Mouse (Mus musculus) ES-E14 (cell line): ENCODE results near the gene Fam104a. TPM values are rescaled to one million over a fixed set of nuclear protein-coding genes. Genes with fewer than 3 reads are reported as not detected.

Source experiments
- DNase-seq: peaks from one replicate; pipeline ENCODE4 v3.0.0-alpha.2; 2013; ENCODE audit warnings: low read depth, low spot score
- H3K27ac ChIP-seq: 2 replicates; pipeline ENCODE4 v1.5.1; 2012; ENCODE audit warnings: low read depth, mild to moderate bottlenecking, low read length, moderate library complexity, mixed read lengths; ENCODE audit not compliant: poor library complexity, insufficient read depth, severe bottlenecking
- H3K36me3 ChIP-seq: 2 replicates; pipeline ENCODE4 v1.6.1; 2012; ENCODE audit warnings: mild to moderate bottlenecking, low read length, moderate library complexity, mixed read lengths; ENCODE audit not compliant: control insufficient read depth, poor library complexity, insufficient read depth, severe bottlenecking
- H3K4me1 ChIP-seq, 2 experiments: fragments of 150-350 bp in 1 of 2; sonication (generic) in 1 of 2; 2 replicates each; pipeline ENCODE4 v1.6.1; 2012; ENCODE audit warnings: low read length in 2 of 2, mild to moderate bottlenecking in 1 of 2, mixed read lengths in 1 of 2; ENCODE audit not compliant: control insufficient read depth in 2 of 2, insufficient read depth in 2 of 2, poor library complexity in 1 of 2
- H3K4me3 ChIP-seq, 2 experiments: fragments of 150-350 bp in 1 of 2; sonication (generic) in 1 of 2; 2 replicates each; pipeline ENCODE4 v1.5.1; 2012; ENCODE audit warnings: low read length in 2 of 2, low read depth in 1 of 2, mild to moderate bottlenecking in 1 of 2, mixed read lengths in 1 of 2; ENCODE audit not compliant: insufficient read depth in 1 of 2, poor library complexity in 1 of 2, severe bottlenecking in 1 of 2
- H3K9ac ChIP-seq: 2 replicates; pipeline ENCODE4 v1.6.1; 2012; ENCODE audit warnings: low read depth, mild to moderate bottlenecking, low read length, mixed read lengths; ENCODE audit not compliant: poor library complexity, insufficient read depth, severe bottlenecking
- H3K9me3 ChIP-seq: fragments of 150-350 bp; sonication (generic); 2 replicates; pipeline ENCODE4 v1.6.1; 2012; ENCODE audit warnings: low read depth, mild to moderate bottlenecking, low read length; ENCODE audit not compliant: control insufficient read depth, insufficient read depth
- CHD2 ChIP-seq: IDR thresholded peaks from 2 replicates; pipeline ENCODE4 v1.6.1; 2014; ENCODE audit warnings: mild to moderate bottlenecking, low read depth, low read length, inconsistent platforms
- HCFC1 ChIP-seq: IDR thresholded peaks from 2 replicates; pipeline ENCODE4 v1.6.1; 2012; ENCODE audit warnings: low read length, inconsistent platforms, borderline replicate concordance; ENCODE audit not compliant: insufficient read depth
- MAFK ChIP-seq: IDR thresholded peaks from 2 replicates; pipeline ENCODE4 v1.6.1; 2014; ENCODE audit warnings: mild to moderate bottlenecking, low read depth, low read length, inconsistent platforms; ENCODE audit not compliant: insufficient read depth
- ZC3H11A ChIP-seq: IDR thresholded peaks from 2 replicates; pipeline ENCODE4 v1.6.1; 2012; ENCODE audit warnings: low read depth, mild to moderate bottlenecking, inconsistent platforms, low read length, borderline replicate concordance
- ZNF384 ChIP-seq: IDR thresholded peaks from 2 replicates; pipeline ENCODE4 v1.6.1; 2012; ENCODE audit warnings: low read depth, low read length, inconsistent platforms
- in situ Hi-C, 2 experiments: fragments of 600-800 bp; cut with MboI; formaldehyde crosslinking; loops; one replicate each; pipeline ENCODE4 v1.15.1; 2025; ENCODE audit warnings: low sequenced_read_pairs in 2 of 2, inconsistent platforms in 1 of 2; ENCODE audit not compliant: unreplicated experiment in 2 of 2
- total RNA-seq: library from RNA; depleted of rRNA; stranded (reverse); fragments of 300-350 nt; gene quantifications from 2 replicates; pipeline ENCODE4 v1.2.3, GENCODE M21; 2012; rRNA removed

Fam104a gene
- total RNA-seq, 1 experiment, result 18.0 TPM

DNA sequence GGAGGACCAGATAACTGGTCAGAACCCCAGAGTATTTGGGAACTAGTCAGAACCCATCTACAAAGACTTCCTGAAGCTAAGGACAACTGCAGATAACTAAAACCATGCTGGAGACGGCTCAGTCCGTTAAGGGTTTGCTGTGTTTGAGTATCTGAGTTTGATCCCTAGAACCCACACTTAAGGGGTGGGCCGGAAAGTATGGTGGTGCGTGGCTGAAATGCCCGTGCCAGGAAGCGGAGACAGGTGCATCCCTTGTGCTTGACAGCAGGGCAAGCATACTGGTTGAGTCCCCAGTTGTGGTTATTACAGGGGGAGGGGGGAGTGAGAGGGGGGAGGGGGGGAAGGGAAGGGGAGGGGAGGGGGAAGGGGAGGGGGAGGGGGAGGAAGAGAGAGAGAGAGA is 69.5 kb downstream of the Fam104a start:
- Histone ChIP-seq H3K9me3 (no peaks in the 10 kb centered on the region), H3K4me3 (no peak overlapping the region), H3K9ac (no peak overlapping the region), H3K36me3 (no peaks in the 10 kb centered on the region), H3K27ac (no peak overlapping the region), H3K4me1 (peaks cover 0 to 19% of the 10 kb centered on the region in 2 experiments; a peak in 2 of 4 replicates)
- no peak for DNase-seq
- TF ChIP-seq ZNF384 (no peak), ZC3H11A (no peak), CHD2 (no peak), HCFC1 (no peak), MAFK (no peak)
- in situ Hi-C loops, result loop anchor here in 1 of 2 experiments (10.0 kb wide), 1 partner anchor 120 kb away; no protein-coding TSS in a partner anchor

DNA sequence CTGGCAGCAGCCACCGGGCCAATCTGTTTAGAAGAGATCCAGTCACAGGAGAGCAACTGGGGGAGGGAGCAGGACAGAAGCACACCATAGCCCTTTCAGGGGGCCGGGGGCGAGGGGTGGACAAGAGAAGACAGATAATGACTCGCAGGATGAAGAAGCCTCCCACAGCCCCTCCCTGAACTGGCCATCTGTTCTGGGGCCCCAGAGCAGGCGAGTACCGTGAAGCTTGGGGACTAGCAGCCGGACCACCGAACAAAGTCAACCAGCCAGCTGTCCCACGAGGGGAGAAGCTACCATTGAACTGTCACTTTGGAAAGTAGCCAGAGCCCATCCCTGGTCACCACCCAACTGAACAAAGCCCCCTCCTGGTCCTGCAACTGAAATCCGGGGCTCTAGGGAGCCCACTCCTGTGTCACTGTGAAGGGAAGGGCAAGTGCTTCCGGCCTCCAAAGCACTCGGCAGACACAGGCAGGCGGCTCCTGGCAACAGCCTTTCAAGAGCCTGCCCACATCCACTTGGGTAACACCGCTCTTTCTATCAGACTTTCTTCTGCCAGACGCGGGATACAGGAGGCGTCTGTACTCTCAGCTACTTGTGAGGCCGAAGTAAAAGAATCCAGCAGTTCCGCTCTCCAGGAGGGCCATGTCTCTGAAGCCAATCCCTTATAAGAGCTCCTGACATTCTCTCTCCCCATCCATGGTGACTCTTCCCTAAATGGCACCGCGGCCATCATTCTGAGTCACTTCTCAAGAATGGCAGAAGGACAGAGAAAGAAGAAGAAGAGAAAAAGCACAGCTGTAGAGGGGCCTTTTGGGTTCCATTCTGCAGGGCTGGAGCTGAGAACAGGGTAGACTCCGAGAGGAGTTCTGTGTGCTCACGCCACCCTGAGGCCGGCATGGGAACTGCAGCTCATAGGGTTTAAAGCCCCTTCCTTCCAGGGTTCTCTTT is 72.0 kb downstream of the Fam104a start:
- Histone ChIP-seq H3K4me1 (peaks cover 0 to 8% of the 10 kb centered on the region in 2 experiments; a peak in 2 of 4 replicates), H3K4me3 (peak overlapping the region; percentile 2 to 42), H3K9ac (peak overlapping the region; percentile 50), H3K27ac (no peak overlapping the region), H3K9me3 (no peaks in the 10 kb centered on the region), H3K36me3 (no peaks in the 10 kb centered on the region)
- 0 out of 2 replicates have a peak, but pooled peaks have one; percentile 35 for TF ChIP-seq ZC3H11A
- TF ChIP-seq ZNF384, result no peak
- in situ Hi-C loops, result loop anchor here in 1 of 2 experiments (10.0 kb wide), 1 partner anchor 117 kb away; no protein-coding TSS in a partner anchor
- DNase-seq, result peak; percentile 72

Other genes starting within 250 kb of the Fam104a start
- gene Sstr2, start 64.8 kb downstream of the Fam104a start, total RNA-seq, result 0.45 and 0.90 TPM in 2 replicates
- gene Cog1, start 35.0 kb downstream of the Fam104a start, total RNA-seq, result 19.1 TPM in 2 replicates
- 17.0 and 18.0 TPM in 2 replicates for gene Slc39a11, start 34.1 kb downstream of the Fam104a start, total RNA-seq
- 33.1 and 38.5 TPM in 2 replicates for gene D11Wsu47e, start 257 bp upstream of the Fam104a start, total RNA-seq
- 19.6 and 35.0 TPM in 2 replicates for gene Cpsf4l, start 25.9 kb upstream of the Fam104a start, total RNA-seq
- gene Cdc42ep4, start 67.7 kb upstream of the Fam104a start, total RNA-seq, result 17.8 and 20.7 TPM in 2 replicates